Mouse (Mus musculus) MEL (cell line): ENCODE measurements around the gene Grb2. TPM values are rescaled to one million over a fixed set of nuclear protein-coding genes. Genes with fewer than 3 reads are reported as not detected.

Experiments used
- DNase-seq: peaks from one replicate; pipeline ENCODE4 v3.0.0; 2011; ENCODE audit warnings: low read depth, low spot score
- H3K27ac ChIP-seq: 2 replicates; pipeline ENCODE4 v1.5.1; 2012; ENCODE audit warnings: low read depth, mild to moderate bottlenecking, control low read depth, low read length, moderate library complexity; ENCODE audit not compliant: control insufficient read depth
- H3K27me3 ChIP-seq, 2 experiments: fragments of 150-350 bp in 1 of 2; sonication (generic) in 1 of 2; 2 replicates each; pipeline ENCODE4 v1.6.1; 2012; ENCODE audit warnings: low read length in 2 of 2, mild to moderate bottlenecking in 2 of 2, improper control_type of control experiment in 1 of 2, moderate library complexity in 1 of 2; ENCODE audit not compliant: insufficient read depth in 2 of 2, control insufficient read depth in 1 of 2
- H3K36me3 ChIP-seq, 2 experiments: 2 replicates each; pipeline ENCODE4 v1.6.1; 2012 to 2014; ENCODE audit warnings: low read length in 2 of 2, improper control_type of control experiment in 1 of 2, inconsistent platforms in 1 of 2, mild to moderate bottlenecking in 1 of 2; ENCODE audit not compliant: insufficient read depth in 2 of 2, control insufficient read depth in 1 of 2
- H3K4me1 ChIP-seq, 2 experiments: fragments of 150-350 bp in 1 of 2; sonication (generic) in 1 of 2; 2 replicates each; pipeline ENCODE4 v1.6.1; 2012; ENCODE audit warnings: low read length in 2 of 2, improper control_type of control experiment in 1 of 2, mild to moderate bottlenecking in 1 of 2; ENCODE audit not compliant: insufficient read depth in 2 of 2, control insufficient read depth in 1 of 2
- H3K4me3 ChIP-seq, 2 experiments: fragments of 150-350 bp in 1 of 2; sonication (generic) in 1 of 2; 2 replicates each; pipeline ENCODE4 v1.5.1; 2012; ENCODE audit warnings: low read depth in 2 of 2, low read length in 2 of 2, mild to moderate bottlenecking in 2 of 2, moderate library complexity in 2 of 2, control low read depth in 1 of 2, improper control_type of control experiment in 1 of 2; ENCODE audit not compliant: control insufficient read depth in 1 of 2, insufficient read depth in 1 of 2
- H3K79me2 ChIP-seq: 2 replicates; pipeline ENCODE4 v1.6.1; 2012; ENCODE audit warnings: mild to moderate bottlenecking, low read length, moderate library complexity; ENCODE audit not compliant: control insufficient read depth, poor library complexity, insufficient read depth
- H3K9ac ChIP-seq: 2 replicates; pipeline ENCODE4 v1.6.1; 2012; ENCODE audit warnings: low read depth, mild to moderate bottlenecking, control low read depth, low read length, moderate library complexity; ENCODE audit not compliant: control insufficient read depth, poor library complexity, severe bottlenecking
- H3K9me3 ChIP-seq: fragments of 150-350 bp; sonication (generic); replicated peaks from 2 replicates; pipeline ENCODE4 v1.6.1; 2012; ENCODE audit warnings: mild to moderate bottlenecking, low read length, improper control_type of control experiment, moderate library complexity; ENCODE audit not compliant: insufficient read depth
- CHD2 ChIP-seq: IDR thresholded peaks from 2 replicates; pipeline ENCODE4 v1.6.1; 2011; ENCODE audit warnings: low read length, improper control_type of control experiment
- GATA1 ChIP-seq: IDR thresholded peaks from 2 replicates; pipeline ENCODE4 v1.6.1; 2011; ENCODE audit warnings: low read depth, low read length, improper control_type of control experiment
- JUND ChIP-seq: IDR thresholded peaks from 2 replicates; pipeline ENCODE4 v1.6.1; 2011; ENCODE audit warnings: low read depth, mild to moderate bottlenecking, improper control_type of control experiment, low read length
- MAFK ChIP-seq: IDR thresholded peaks from 2 replicates; pipeline ENCODE4 v1.6.1; 2011; ENCODE audit warnings: low read depth, mild to moderate bottlenecking, low read length, improper control_type of control experiment, borderline replicate concordance
- MYC ChIP-seq: IDR thresholded peaks from 2 replicates; pipeline ENCODE4 v1.6.1; 2011; ENCODE audit warnings: low read depth, mild to moderate bottlenecking, low read length, improper control_type of control experiment, moderate library complexity
- NRF1 ChIP-seq: IDR thresholded peaks from 2 replicates; pipeline ENCODE4 v1.6.1; 2014; ENCODE audit warnings: low read depth, mild to moderate bottlenecking, inconsistent platforms, low read length, improper control_type of control experiment, moderate library complexity; ENCODE audit not compliant: poor library complexity, insufficient read depth, severe bottlenecking
- TCF12 ChIP-seq: IDR thresholded peaks from 2 replicates; pipeline ENCODE4 v1.6.1; 2014; ENCODE audit warnings: low read depth, mild to moderate bottlenecking, inconsistent platforms, low read length, improper control_type of control experiment, moderate library complexity
- ZMIZ1 ChIP-seq: IDR thresholded peaks from 2 replicates; pipeline ENCODE4 v1.6.1; 2012; ENCODE audit warnings: low read depth, mild to moderate bottlenecking, inconsistent platforms, low read length, improper control_type of control experiment, moderate library complexity
- ZNF384 ChIP-seq: IDR thresholded peaks from 2 replicates; pipeline ENCODE4 v1.6.1; 2012; ENCODE audit warnings: low read depth, mild to moderate bottlenecking, inconsistent platforms, low read length, improper control_type of control experiment
- polyA plus RNA-seq, 2 experiments: library from polyadenylated mRNA; stranded (reverse) in 1 of 2; unstranded in 1 of 2; fragments of >175 nt in 1 of 2; fragments of >200 nt in 1 of 2; gene quantifications; 2 replicates each; pipeline versions ENCODE4 v1.2.1 to v1.2.4; 2012; ENCODE audit warnings: low replicate concordance in 2 of 2, low read depth in 1 of 2; ENCODE audit not compliant: insufficient read length in 2 of 2, insufficient read depth in 1 of 2, missing spikeins in 1 of 2
- total RNA-seq: library from RNA; depleted of rRNA; stranded (reverse); fragments of 300-350 nt; gene quantifications from 2 replicates; pipeline ENCODE4 v1.2.3, GENCODE M21; 2012

Grb2 gene
- total and polyA plus RNA-seq, 3 experiments: 75.3 to 261 TPM; not detected in 1

- H3K27ac ChIP-seq: no peak overlapping the region
- no peaks in the 10 kb centered on the region for H3K79me2 ChIP-seq
- peaks cover 2% of the 10 kb centered on the region in 2 experiments; a peak in 1 of 4 replicates for H3K4me1 ChIP-seq
- no peak overlapping the region for H3K9ac ChIP-seq
- H3K27me3 ChIP-seq: peaks cover 0 to 5% of the 10 kb centered on the region in 2 experiments
- no peak overlapping the region for H3K4me3 ChIP-seq
- no peak for TF ChIP-seq MYC
- no peak for TF ChIP-seq ZMIZ1
- TF ChIP-seq NRF1: no peak
- TF ChIP-seq ZNF384: peak; percentile 19; the same call in 1 of the 2 replicates
- TF ChIP-seq MAFK: no peak
- H3K9me3 ChIP-seq: no peaks in the 10 kb centered on the region
- H3K36me3 ChIP-seq: no peaks in the 10 kb centered on the region
- no peak for DNase-seq
Measured at GRCm38 (mm10) chr11:115737608-115738208, 29.3 kb upstream of the Grb2 start.

GRCm38 (mm10) chr11:115734041-115734686 lies 25.8 kb upstream of the Grb2 start:
- no peaks in the 10 kb centered on the region for H3K79me2 ChIP-seq
- H3K27me3 ChIP-seq: peaks cover 0 to 5% of the 10 kb centered on the region in 2 experiments
- no peaks in the 10 kb centered on the region for H3K4me1 ChIP-seq
- no peak for TF ChIP-seq MYC
- no peak for TF ChIP-seq TCF12
- no peak for TF ChIP-seq NRF1
- no peaks in the 10 kb centered on the region for H3K36me3 ChIP-seq
- H3K9me3 ChIP-seq: no peaks in the 10 kb centered on the region
- H3K4me3 ChIP-seq: no peak overlapping the region
- no peak overlapping the region for H3K9ac ChIP-seq
- no peak overlapping the region for H3K27ac ChIP-seq
- DNase-seq: no peak

GRCm38 (mm10) chr11:115723231-115723630 lies 14.8 kb upstream of the Grb2 start:
- Histone ChIP-seq H3K27me3 (no peaks in the 10 kb centered on the region), H3K9me3 (no peaks in the 10 kb centered on the region), H3K9ac (no peak overlapping the region; the same call in 1 of the 2 replicates), H3K4me1 (peaks cover 2 to 11% of the 10 kb centered on the region in 2 experiments; a peak in 3 of 4 replicates), H3K27ac (no peak overlapping the region), H3K4me3 (no peak overlapping the region), H3K36me3 (peaks cover 0 to 6% of the 10 kb centered on the region in 2 experiments; a peak in 2 of 4 replicates), H3K79me2 (no peaks in the 10 kb centered on the region)
- TF ChIP-seq GATA1 (no peak), JUND (no peak), MAFK (no peak), CHD2 (no peak)
- no peak for DNase-seq
